Mouse (Mus musculus) liver, embryonic 13.5 days (tissue): ENCODE results near the gene Oprm1. TPM values are rescaled to one million over a fixed set of nuclear protein-coding genes. Genes with fewer than 3 reads are reported as not detected.
A peak's percentile ranks its signal among the peaks of the same experiment; 100 is the strongest.

Experiments
- ATAC-seq: fragments of 200-750 bp; cut with Nextera tagmentation; 2 replicates; pipeline ENCODE4 v1.8.0; 2017; ENCODE audit warnings: low read depth, mild to moderate bottlenecking, moderate number of reproducible peaks, moderate library complexity
- DNase-seq: peaks from one replicate; pipeline ENCODE4 v3.0.0; 2022
- H3K27ac ChIP-seq: fragments of 300-500 bp; sonication (generic); 2 replicates; pipeline ENCODE4 v1.5.1; 2015; ENCODE audit warnings: moderate library complexity, mild to moderate bottlenecking, inconsistent platforms
- H3K27me3 ChIP-seq: fragments of 300-500 bp; sonication (generic); 2 replicates; pipeline ENCODE4 v1.6.1; 2015; ENCODE audit warnings: mild to moderate bottlenecking, inconsistent platforms
- H3K36me3 ChIP-seq: fragments of 300-500 bp; sonication (generic); 2 replicates; pipeline ENCODE4 v1.6.1; 2015; ENCODE audit warnings: mild to moderate bottlenecking, inconsistent platforms
- H3K4me1 ChIP-seq: fragments of 300-500 bp; sonication (generic); replicated peaks from 2 replicates; pipeline ENCODE4 v1.6.1; 2015; ENCODE audit warnings: inconsistent platforms
- H3K4me2 ChIP-seq: fragments of 300-500 bp; sonication (generic); 2 replicates; pipeline ENCODE4 v1.6.1; 2015; ENCODE audit warnings: inconsistent platforms, mild to moderate bottlenecking, moderate library complexity
- H3K4me3 ChIP-seq: fragments of 300-500 bp; sonication (generic); replicated peaks from 2 replicates; pipeline ENCODE4 v1.5.1; 2015; ENCODE audit warnings: mild to moderate bottlenecking, inconsistent platforms
- H3K9ac ChIP-seq: fragments of 300-500 bp; sonication (generic); 2 replicates; pipeline ENCODE4 v1.6.1; 2015; ENCODE audit warnings: mild to moderate bottlenecking, inconsistent platforms
- H3K9me3 ChIP-seq: fragments of 300-500 bp; sonication (generic); replicated peaks from 2 replicates; pipeline ENCODE4 v1.6.1; 2016; ENCODE audit warnings: inconsistent platforms
- WGBS: fragments of 180-500 bp; shearing (Covaris S2); methylation state at CpG from one replicate; pipeline ENCODE4 v1.1.7; 2015; ENCODE audit not compliant: insufficient replicate concordance; 5-methylcytosine and 5-hydroxymethylcytosine counted together
- polyA plus RNA-seq: library from polyadenylated mRNA; unstranded; fragments of >200 nt; fragmentation: Nextera tagmentation; extraction: Ambion mirVana; gene quantifications from 2 replicates; pipeline ENCODE4 v1.2.1, GENCODE M21; 2015

Gene Oprm1
- polyA plus RNA-seq: not detected in 2 replicates

- H3K4me2 ChIP-seq: no peak within 1 kb of the TSS
- no peaks in the 10 kb centered on the region for H3K4me1 ChIP-seq
- H3K9me3 ChIP-seq: no peaks in the 10 kb centered on the region
- H3K27ac ChIP-seq: no peak within 1 kb of the TSS
- 64% methylated on average over 3 of the region's 3 CpGs for WGBS
- no peak for DNase-seq
- H3K27me3 ChIP-seq: no peaks in the 10 kb centered on the region
- no peak within 1 kb of the TSS for H3K9ac ChIP-seq
- no peak for ATAC-seq
- H3K36me3 ChIP-seq: no peaks in the 10 kb centered on the region
- no peak within 1 kb of the TSS for H3K4me3 ChIP-seq
Observed at GRCm38 (mm10) chr10:6758206-6758605, at the start of gene Oprm1. Gene Oprm1 (plus strand): TSS chr10:6758506.

- H3K9me3 ChIP-seq: no peaks in the 10 kb centered on the region
- 17% methylated on average over 4 of the region's 4 CpGs for WGBS
- H3K4me1 ChIP-seq: no peaks in the 10 kb centered on the region
- H3K4me2 ChIP-seq: no peak overlapping the region
- ATAC-seq (peak; percentile 34; the same call in 1 of the 2 replicates), DNase-seq (no peak)
- no peak overlapping the region for H3K4me3 ChIP-seq
- H3K36me3 ChIP-seq: no peaks in the 10 kb centered on the region
- H3K27me3 ChIP-seq: no peaks in the 10 kb centered on the region
- no peak overlapping the region for H3K9ac ChIP-seq
- H3K27ac ChIP-seq: no peak overlapping the region
Observed at GRCm38 (mm10) chr10:6717181-6717948, 40.9 kb upstream of the Oprm1 start.

- Histone ChIP-seq H3K27me3 (no peaks in the 10 kb centered on the region), H3K36me3 (no peaks in the 10 kb centered on the region), H3K27ac (no peak overlapping the region), H3K4me3 (no peak overlapping the region), H3K9ac (no peak overlapping the region), H3K4me1 (no peaks in the 10 kb centered on the region), H3K9me3 (no peaks in the 10 kb centered on the region), H3K4me2 (no peak overlapping the region)
- ATAC-seq (no peak), DNase-seq (no peak)
- 45% methylated on average over 1 of the region's 1 CpGs for WGBS
Observed at GRCm38 (mm10) chr10:6723765-6724164, 34.5 kb upstream of the Oprm1 start.

GRCm38 (mm10) chr10:6728469-6728868 lies 29.8 kb upstream of the Oprm1 start:
- no peak for ATAC-seq
- H3K9me3 ChIP-seq: no peaks in the 10 kb centered on the region
- H3K27me3 ChIP-seq: no peaks in the 10 kb centered on the region
- WGBS: 73% methylated on average over 3 of the region's 3 CpGs
- H3K4me2 ChIP-seq: no peak overlapping the region
- no peak overlapping the region for H3K4me3 ChIP-seq
- H3K4me1 ChIP-seq: no peaks in the 10 kb centered on the region
- no peak overlapping the region for H3K9ac ChIP-seq
- DNase-seq: no peak
- H3K36me3 ChIP-seq: no peaks in the 10 kb centered on the region
- no peak overlapping the region for H3K27ac ChIP-seq

GRCm38 (mm10) chr10:6753375-6753774 lies 4.9 kb upstream of the Oprm1 start:
- H3K4me1 ChIP-seq: no peaks in the 10 kb centered on the region
- H3K27ac ChIP-seq: no peak overlapping the region
- 66% methylated on average over 5 of the region's 5 CpGs for WGBS

GRCm38 (mm10) chr10:6761287-6761811 lies 3.0 kb downstream of the Oprm1 start, which contains the start of gene Gm10945:
Gene Gm10945 (minus strand): TSS chr10:6761761.
- Histone ChIP-seq H3K27ac (no peak within 1 kb of the TSS), H3K36me3 (no peaks in the 10 kb centered on the region), H3K4me2 (no peak within 1 kb of the TSS), H3K27me3 (no peaks in the 10 kb centered on the region), H3K9me3 (no peaks in the 10 kb centered on the region), H3K4me3 (no peak within 1 kb of the TSS), H3K9ac (no peak within 1 kb of the TSS), H3K4me1 (no peaks in the 10 kb centered on the region)
- ATAC-seq (no peak), DNase-seq (no peak)
- WGBS: 82% methylated on average over 2 of the region's 2 CpGs

More at GRCm38 (mm10) chr10:6753375-6753774, 4.9 kb upstream of the Oprm1 start:
- DNase-seq: no peak
- Histone ChIP-seq H3K36me3 (no peaks in the 10 kb centered on the region), H3K9me3 (no peaks in the 10 kb centered on the region), H3K9ac (no peak overlapping the region), H3K4me2 (no peak overlapping the region), H3K27me3 (no peaks in the 10 kb centered on the region), H3K4me3 (no peak overlapping the region)
- ATAC-seq: no peak

GRCm38 (mm10) chr10:6788517-6789237 lies 30.4 kb downstream of the Oprm1 start:
- Histone ChIP-seq H3K9me3 (no peaks in the 10 kb centered on the region), H3K4me3 (no peak overlapping the region), H3K9ac (no peak overlapping the region), H3K4me1 (no peaks in the 10 kb centered on the region), H3K36me3 (no peaks in the 10 kb centered on the region), H3K27ac (no peak overlapping the region), H3K4me2 (no peak overlapping the region), H3K27me3 (peaks cover 7% of the 10 kb centered on the region; the same call in 1 of the 2 replicates)
- peak; percentile 0 for DNase-seq
- no peak for ATAC-seq
- 4% methylated on average over 25 of the region's 25 CpGs for WGBS

- H3K36me3 ChIP-seq: no peaks in the 10 kb centered on the region
- ATAC-seq (no peak), DNase-seq (no peak)
- H3K4me3 ChIP-seq: no peak overlapping the region
- H3K27me3 ChIP-seq: peaks cover 7% of the 10 kb centered on the region; the same call in 1 of the 2 replicates
- H3K9ac ChIP-seq: no peak overlapping the region
- H3K27ac ChIP-seq: no peak overlapping the region
- H3K9me3 ChIP-seq: no peaks in the 10 kb centered on the region
- H3K4me2 ChIP-seq: no peak overlapping the region
- no peaks in the 10 kb centered on the region for H3K4me1 ChIP-seq
Observed at GRCm38 (mm10) chr10:6790226-6790625, 31.9 kb downstream of the Oprm1 start.

- no peaks in the 10 kb centered on the region for H3K4me1 ChIP-seq
- no peak overlapping the region for H3K4me2 ChIP-seq
- H3K4me3 ChIP-seq: no peak overlapping the region
- H3K36me3 ChIP-seq: no peaks in the 10 kb centered on the region
- no peak for ATAC-seq
- H3K27me3 ChIP-seq: no peaks in the 10 kb centered on the region
- no peaks in the 10 kb centered on the region for H3K9me3 ChIP-seq
- no peak overlapping the region for H3K27ac ChIP-seq
- no peak overlapping the region for H3K9ac ChIP-seq
- WGBS: 33% methylated on average over 1 of the region's 1 CpGs
- no peak for DNase-seq
Observed at GRCm38 (mm10) chr10:6820626-6821025, 62.3 kb downstream of the Oprm1 start.

GRCm38 (mm10) chr10:6842225-6842624 lies 83.9 kb downstream of the Oprm1 start:
- H3K4me2 ChIP-seq: no peak overlapping the region
- H3K4me3 ChIP-seq: no peak overlapping the region
- WGBS: 43% methylated on average over 1 of the region's 1 CpGs
- H3K9me3 ChIP-seq: no peaks in the 10 kb centered on the region
- H3K4me1 ChIP-seq: no peaks in the 10 kb centered on the region
- no peak overlapping the region for H3K27ac ChIP-seq
- no peaks in the 10 kb centered on the region for H3K36me3 ChIP-seq
- no peak overlapping the region for H3K9ac ChIP-seq
- no peaks in the 10 kb centered on the region for H3K27me3 ChIP-seq
- no peak for ATAC-seq
- no peak for DNase-seq

- Histone ChIP-seq H3K9ac (no peak overlapping the region), H3K4me3 (no peak overlapping the region), H3K4me2 (no peak overlapping the region), H3K27ac (no peak overlapping the region), H3K4me1 (no peaks in the 10 kb centered on the region), H3K36me3 (no peaks in the 10 kb centered on the region), H3K9me3 (no peaks in the 10 kb centered on the region), H3K27me3 (no peaks in the 10 kb centered on the region)
- no peak for ATAC-seq
- WGBS: 73% methylated on average over 1 of the region's 1 CpGs
- no peak for DNase-seq
Observed at GRCm38 (mm10) chr10:6846283-6846682, 88.0 kb downstream of the Oprm1 start.
